Mouse (Mus musculus) midbrain, embryonic 13.5 days (tissue): ENCODE results near the gene Tmem221. TPM values are rescaled to one million over a fixed set of nuclear protein-coding genes. Genes with fewer than 3 reads are reported as not detected.
"Not testable (repeated sequence)": the region's sequence is repeated elsewhere in the genome, so short reads cannot be mapped to it uniquely, and the experiment has no call there.

Experiments
- ATAC-seq: fragments of 200-750 bp; cut with Nextera tagmentation; 2 replicates; pipeline ENCODE4 v1.8.0; 2017; ENCODE audit warnings: mild to moderate bottlenecking, moderate TSS enrichment, moderate library complexity
- H3K27ac ChIP-seq: fragments of 300-500 bp; sonication (generic); 2 replicates; pipeline ENCODE4 v1.5.1; 2015; ENCODE audit warnings: inconsistent platforms, mild to moderate bottlenecking, moderate library complexity
- H3K27me3 ChIP-seq: fragments of 300-500 bp; sonication (generic); 2 replicates; pipeline ENCODE4 v1.6.1; 2015; ENCODE audit warnings: mild to moderate bottlenecking, inconsistent platforms
- H3K36me3 ChIP-seq: fragments of 300-500 bp; sonication (generic); 2 replicates; pipeline ENCODE4 v1.6.1; 2015; ENCODE audit warnings: mild to moderate bottlenecking, inconsistent platforms
- H3K4me1 ChIP-seq: fragments of 300-500 bp; sonication (generic); replicated peaks from 2 replicates; pipeline ENCODE4 v1.6.1; 2015; ENCODE audit warnings: inconsistent platforms
- H3K4me2 ChIP-seq: fragments of 300-500 bp; sonication (generic); replicated peaks from 2 replicates; pipeline ENCODE4 v1.6.1; 2015; ENCODE audit warnings: moderate library complexity, mild to moderate bottlenecking, inconsistent platforms
- H3K4me3 ChIP-seq: fragments of 300-500 bp; sonication (generic); replicated peaks from 2 replicates; pipeline ENCODE4 v1.5.1; 2015; ENCODE audit warnings: mild to moderate bottlenecking, inconsistent platforms
- H3K9ac ChIP-seq: fragments of 300-500 bp; sonication (generic); replicated peaks from 2 replicates; pipeline ENCODE4 v1.6.1; 2015; ENCODE audit warnings: mild to moderate bottlenecking, inconsistent platforms
- H3K9me3 ChIP-seq: fragments of 300-500 bp; sonication (generic); 2 replicates; pipeline ENCODE4 v1.6.1; 2016; ENCODE audit warnings: mild to moderate bottlenecking, inconsistent platforms
- WGBS: fragments of 180-500 bp; shearing (Covaris S2); methylation state at CpG from one replicate; pipeline ENCODE4 v1.1.7; 2015; 5-methylcytosine and 5-hydroxymethylcytosine counted together
- polyA plus RNA-seq: library from polyadenylated mRNA; unstranded; fragments of >200 nt; fragmentation: Nextera tagmentation; extraction: Ambion mirVana; gene quantifications from 2 replicates; pipeline ENCODE4 v1.2.1, GENCODE M21; 2015

Gene Tmem221
- polyA plus RNA-seq, 1 experiment from 2014 or later, result not detected

DNA sequence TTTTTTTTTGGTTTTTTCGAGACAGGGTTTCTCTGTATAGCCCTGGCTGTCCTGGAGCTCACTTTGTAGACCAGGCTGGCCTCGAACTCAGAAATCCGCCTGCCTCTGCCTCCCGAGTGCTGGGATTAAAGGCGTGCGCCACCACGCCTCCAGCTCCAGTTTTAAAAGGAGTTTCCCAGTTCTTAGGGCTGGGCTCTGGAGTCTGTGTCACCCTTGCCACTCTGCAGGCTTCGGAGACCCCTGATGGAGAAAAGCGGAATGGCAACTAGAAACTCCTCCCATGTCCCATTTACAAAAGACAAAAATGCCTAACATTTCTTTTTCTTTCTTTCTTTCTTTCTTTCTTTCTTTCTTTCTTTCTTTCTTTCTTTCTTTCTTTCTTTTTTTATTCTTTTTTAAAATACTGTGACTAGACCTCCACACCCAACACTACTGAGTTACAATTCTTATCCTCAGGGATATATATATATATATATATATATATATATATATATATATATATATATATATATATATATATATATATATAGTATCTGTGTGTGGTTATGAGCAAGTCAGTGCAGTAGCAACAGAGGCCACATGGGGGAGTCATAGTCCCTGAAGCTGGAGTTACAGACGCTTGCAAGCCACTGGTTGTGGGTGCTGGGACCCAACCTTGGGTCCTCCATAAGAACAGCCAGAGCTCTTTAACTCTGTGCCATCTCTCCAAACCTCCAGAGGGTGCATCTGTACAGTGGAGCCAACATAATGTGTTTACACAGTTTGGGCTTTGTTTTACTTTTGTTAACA, 39.4 kb downstream of the Tmem221 start:
- not testable (repeated sequence) for H3K36me3 ChIP-seq, H3K9ac ChIP-seq, H3K4me2 ChIP-seq, H3K27ac ChIP-seq, H3K9me3 ChIP-seq, ATAC-seq, H3K4me3 ChIP-seq
- H3K27me3 ChIP-seq, result peaks cover 21% of the 10 kb centered on the region
- WGBS, result 43% methylated on average over 9 of the region's 10 CpGs
- peaks cover 12% of the 10 kb centered on the region; the same call in 1 of the 2 replicates for H3K4me1 ChIP-seq

GRCm38 (mm10) chr8:71516786-71517185, 41.9 kb downstream of the Tmem221 start:
- Histone ChIP-seq H3K9ac (no peak overlapping the region), H3K4me1 (peaks cover 12% of the 10 kb centered on the region; the same call in 1 of the 2 replicates), H3K4me2 (no peak overlapping the region), H3K36me3 (no peaks in the 10 kb centered on the region), H3K9me3 (no peaks in the 10 kb centered on the region), H3K27me3 (0 out of 2 replicates have a peak, but pooled peaks cover 5% of the 10 kb centered on the region), H3K27ac (no peak overlapping the region), H3K4me3 (no peak overlapping the region)
- 25% methylated on average over 6 of the region's 6 CpGs for WGBS
- no peak for ATAC-seq

DNA sequence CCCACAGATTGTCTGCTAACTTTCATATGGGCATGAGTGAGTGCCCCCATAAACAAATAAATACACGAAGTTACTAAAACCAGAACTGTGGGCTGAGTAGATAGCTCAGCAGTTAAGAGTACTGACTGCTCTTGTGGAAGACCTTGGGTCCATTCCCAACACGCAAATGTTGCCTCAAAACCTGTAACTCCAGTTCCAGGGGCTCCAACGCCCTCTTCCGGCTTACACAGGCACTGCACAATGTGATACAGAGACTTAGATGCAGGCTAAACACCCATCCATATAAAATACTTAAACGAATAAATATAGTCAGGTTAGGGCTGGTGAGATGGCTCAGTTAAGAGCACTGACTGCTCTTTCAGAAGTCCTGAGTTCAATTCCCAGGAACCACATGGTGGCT, 43.6 kb downstream of the Tmem221 start:
- H3K27ac ChIP-seq, result no peak overlapping the region
- no peak for ATAC-seq
- no peak overlapping the region for H3K4me2 ChIP-seq
- H3K36me3 ChIP-seq, result no peaks in the 10 kb centered on the region
- H3K9ac ChIP-seq, result no peak overlapping the region
- 76% methylated on average over 5 of the region's 5 CpGs for WGBS
- no peak overlapping the region for H3K4me3 ChIP-seq
- H3K9me3 ChIP-seq, result no peaks in the 10 kb centered on the region
- H3K4me1 ChIP-seq, result 0 out of 2 replicates have a peak, but pooled peaks cover 10% of the 10 kb centered on the region
- H3K27me3 ChIP-seq, result peaks cover 14% of the 10 kb centered on the region

- Histone ChIP-seq H3K9me3 (no peaks in the 10 kb centered on the region), H3K27ac (no peak overlapping the region), H3K27me3 (peaks cover 30% of the 10 kb centered on the region), H3K4me1 (0 out of 2 replicates have a peak, but pooled peaks cover 10% of the 10 kb centered on the region), H3K4me2 (no peak overlapping the region), H3K4me3 (no peak overlapping the region), H3K36me3 (no peaks in the 10 kb centered on the region), H3K9ac (no peak overlapping the region)
- ATAC-seq, result no peak
- WGBS, result 79% methylated on average over 15 of the region's 15 CpGs
Measured at GRCm38 (mm10) chr8:71513018-71513754, 45.5 kb downstream of the Tmem221 start.

DNA sequence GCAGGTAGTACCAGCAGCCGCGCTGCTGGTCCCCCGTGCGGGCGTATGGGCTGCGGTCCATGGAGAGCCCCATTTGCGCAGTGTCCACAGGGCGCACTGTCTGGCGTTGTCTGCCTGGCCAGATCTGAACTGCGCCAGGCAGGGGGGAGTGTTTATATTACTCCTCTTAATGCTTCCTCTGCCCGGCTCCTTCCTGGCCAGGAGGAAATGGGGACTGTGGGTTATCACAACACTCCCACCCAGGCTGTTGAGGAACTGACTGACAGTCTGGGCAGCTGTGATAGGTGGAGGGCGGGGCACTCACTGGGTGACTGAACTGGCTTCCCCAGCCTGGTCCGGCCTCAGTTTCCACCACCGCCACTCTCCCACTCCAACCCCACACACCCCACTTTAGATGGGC, 47.0 kb downstream of the Tmem221 start, which contains the start of gene Plvap:
TSS of gene Plvap (minus strand) at position 109 of the 400 bp plus-strand sequence.
- Histone ChIP-seq H3K9ac (no peak within 1 kb of the TSS), H3K27ac (no peak within 1 kb of the TSS), H3K36me3 (no peaks in the 10 kb centered on the region), H3K27me3 (peaks cover 46% of the 10 kb centered on the region), H3K4me1 (peaks cover 12% of the 10 kb centered on the region), H3K9me3 (no peaks in the 10 kb centered on the region), H3K4me2 (no peak within 1 kb of the TSS), H3K4me3 (no peak within 1 kb of the TSS)
- no peak for ATAC-seq
- 79% methylated on average over 14 of the region's 14 CpGs for WGBS

GRCm38 (mm10) chr8:71509316-71509715, 49.4 kb downstream of the Tmem221 start:
- no peak for ATAC-seq
- Histone ChIP-seq H3K4me2 (no peak overlapping the region), H3K27ac (no peak overlapping the region), H3K27me3 (peaks cover 63% of the 10 kb centered on the region), H3K4me1 (peaks cover 11% of the 10 kb centered on the region), H3K9ac (no peak overlapping the region), H3K4me3 (no peak overlapping the region), H3K9me3 (no peaks in the 10 kb centered on the region), H3K36me3 (no peaks in the 10 kb centered on the region)
- WGBS, result 66% methylated on average over 2 of the region's 2 CpGs

DNA sequence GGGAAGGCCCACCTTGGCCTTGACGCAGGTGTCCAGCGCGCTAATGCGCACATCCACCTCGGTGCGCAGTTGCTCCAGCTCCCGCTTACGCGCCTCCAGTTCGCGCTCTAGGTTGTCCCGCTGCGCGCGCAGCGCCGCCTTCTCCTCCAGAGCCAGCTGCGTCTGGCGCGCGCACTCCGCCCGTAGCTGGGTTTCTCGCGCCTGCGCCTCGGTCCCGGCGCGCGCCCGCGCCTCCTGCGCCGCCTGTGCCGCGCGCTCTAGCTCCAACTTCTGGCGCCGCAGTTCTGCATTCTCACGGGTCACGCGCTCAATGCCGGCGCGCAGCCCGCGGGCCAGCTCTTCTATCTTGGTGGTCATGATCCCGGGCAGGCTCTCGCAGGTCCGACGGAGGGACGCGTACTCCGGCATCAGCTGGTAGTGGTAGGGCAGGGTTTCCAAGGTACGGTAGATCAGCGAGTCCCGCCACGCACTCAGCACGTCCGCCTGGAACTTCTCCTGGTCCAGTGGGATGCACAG, 51.0 kb downstream of the Tmem221 start:
- H3K27ac ChIP-seq, result no peak overlapping the region
- WGBS, result under 1% methylated on average over 61 of the region's 61 CpGs
- H3K27me3 ChIP-seq, result peaks cover 63% of the 10 kb centered on the region
- no peaks in the 10 kb centered on the region for H3K9me3 ChIP-seq
- peak; percentile 84 for ATAC-seq
- H3K36me3 ChIP-seq, result no peaks in the 10 kb centered on the region
- H3K4me1 ChIP-seq, result peaks cover 11% of the 10 kb centered on the region
- H3K4me3 ChIP-seq, result peak overlapping the region; percentile 39
- peak overlapping the region; percentile 63 for H3K4me2 ChIP-seq
- peak overlapping the region; percentile 59 for H3K9ac ChIP-seq

DNA sequence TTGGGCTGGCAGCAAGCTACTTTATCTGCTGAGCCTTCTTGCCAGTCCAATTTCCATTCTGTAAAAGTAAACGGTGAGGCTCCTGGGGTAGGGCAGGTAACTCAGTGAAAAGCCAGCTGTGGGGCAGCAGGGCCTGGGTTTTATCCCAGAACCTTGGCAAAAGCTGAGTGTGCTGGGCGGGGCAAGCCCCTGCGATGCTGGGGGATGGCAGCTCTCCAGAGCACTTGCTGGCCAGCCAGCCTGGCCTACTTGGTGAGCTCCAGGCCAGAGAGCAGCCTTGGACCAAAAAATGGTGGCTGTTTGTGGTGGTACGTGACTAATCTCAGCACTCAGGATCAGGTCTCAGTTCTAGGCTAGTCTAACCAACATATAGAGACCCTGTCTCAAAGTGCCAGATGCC, 52.7 kb downstream of the Tmem221 start:
- Histone ChIP-seq H3K4me3 (no peak overlapping the region), H3K27ac (no peak overlapping the region), H3K4me2 (no peak overlapping the region), H3K9ac (no peak overlapping the region), H3K36me3 (no peaks in the 10 kb centered on the region), H3K9me3 (no peaks in the 10 kb centered on the region), H3K4me1 (peaks cover 11% of the 10 kb centered on the region), H3K27me3 (peaks cover 59% of the 10 kb centered on the region)
- no peak for ATAC-seq
- 89% methylated on average over 4 of the region's 4 CpGs for WGBS

DNA sequence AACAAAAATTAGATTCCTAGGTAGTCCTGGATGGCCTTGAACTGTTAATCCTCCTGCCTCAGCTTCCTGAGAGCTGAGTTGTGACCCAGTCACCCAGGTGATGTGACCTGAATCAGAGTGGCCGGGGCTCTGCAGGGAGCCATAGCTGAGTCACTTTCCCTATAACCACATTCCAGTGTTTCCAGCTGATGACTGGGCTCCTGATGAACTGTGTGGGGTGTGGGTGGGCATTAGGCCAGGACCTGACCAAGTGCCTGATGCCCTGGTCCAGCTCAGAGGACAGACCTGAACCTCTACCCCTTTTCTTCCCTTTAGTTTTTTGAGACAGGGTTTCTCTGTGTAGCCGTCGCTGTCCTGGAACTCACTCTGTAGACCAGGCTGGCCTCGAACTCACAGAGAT, 53.3 kb downstream of the Tmem221 start:
- ATAC-seq, result no peak
- H3K27ac ChIP-seq, result no peak overlapping the region
- 89% methylated on average over 4 of the region's 4 CpGs for WGBS
- H3K4me3 ChIP-seq, result no peak overlapping the region
- no peaks in the 10 kb centered on the region for H3K9me3 ChIP-seq
- H3K4me2 ChIP-seq, result no peak overlapping the region
- peaks cover 52% of the 10 kb centered on the region for H3K27me3 ChIP-seq
- peaks cover 11% of the 10 kb centered on the region for H3K4me1 ChIP-seq
- H3K9ac ChIP-seq, result no peak overlapping the region
- H3K36me3 ChIP-seq, result no peaks in the 10 kb centered on the region

DNA sequence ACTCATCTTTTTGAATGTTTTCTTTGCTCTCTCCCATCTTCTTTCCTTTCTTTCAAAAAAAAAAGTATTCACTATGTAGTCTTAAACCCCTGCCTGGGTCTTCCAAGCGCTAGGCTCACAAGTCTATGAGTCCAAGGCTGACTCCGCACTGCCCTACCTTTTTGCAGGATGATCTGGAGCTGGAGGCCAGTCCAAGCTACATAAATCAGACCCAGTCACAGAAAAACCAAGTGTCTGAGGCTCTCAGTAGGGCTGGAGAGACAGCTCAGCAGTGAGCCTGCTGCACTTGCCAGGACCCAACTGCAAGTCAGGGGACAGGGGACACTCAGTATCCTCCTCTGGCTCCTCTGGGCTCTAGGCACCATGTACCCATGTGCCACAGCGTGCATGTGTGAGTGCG, 54.3 kb downstream of the Tmem221 start:
- H3K4me2 ChIP-seq, result no peak overlapping the region
- no peaks in the 10 kb centered on the region for H3K9me3 ChIP-seq
- peaks cover 42% of the 10 kb centered on the region for H3K27me3 ChIP-seq
- WGBS, result 92% methylated on average over 4 of the region's 4 CpGs
- no peak overlapping the region for H3K27ac ChIP-seq
- H3K9ac ChIP-seq, result no peak overlapping the region
- no peaks in the 10 kb centered on the region for H3K36me3 ChIP-seq
- no peak overlapping the region for H3K4me3 ChIP-seq
- no peak for ATAC-seq
- H3K4me1 ChIP-seq, result peaks cover 11% of the 10 kb centered on the region
